Mouse (Mus musculus) kidney, adult 2 months (tissue): Measurements from ENCODE around the gene Ddx20.

Experiments used
- CTCF ChIP-seq: fragments of 200-500 bp; conservative IDR thresholded peaks from 2 replicates; pipeline ENCODE4 v1.5.1; 2011; ENCODE audit warnings: low read depth, mild to moderate bottlenecking, control low read depth, low read length, moderate library complexity, mixed read lengths; ENCODE audit not compliant: insufficient read depth, insufficient read length
- POLR2A ChIP-seq: fragments of 200-500 bp; IDR thresholded peaks from one replicate; pipeline ENCODE4 v1.6.1; 2011; ENCODE audit warnings: low read depth, low read length, control low read depth

DNA sequence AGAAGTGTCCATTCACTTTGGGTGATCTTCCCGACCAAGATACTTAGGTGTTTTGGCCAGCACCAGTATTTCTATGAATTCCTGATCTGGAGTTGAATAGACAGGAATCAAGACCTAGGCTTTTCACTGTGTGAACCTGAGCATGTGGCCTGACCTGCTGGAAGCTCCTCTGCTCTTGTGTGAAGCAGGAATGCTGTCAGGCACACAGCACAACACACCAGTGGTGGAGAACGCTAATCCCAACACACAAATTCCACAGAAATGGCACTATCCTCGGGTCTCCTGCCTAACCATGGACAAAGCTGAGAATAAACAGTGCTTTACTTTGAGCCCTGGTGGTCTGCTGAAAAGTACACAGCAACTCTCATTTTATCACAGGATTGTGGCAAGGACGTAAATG lies 33.1 kb upstream of the Ddx20 start:
- no peak for TF ChIP-seq CTCF
- no peak for TF ChIP-seq POLR2A
